Mouse (Mus musculus) forebrain, postnatal 0 days (tissue): ENCODE data around the gene Uvssa. TPM values are rescaled to one million over a fixed set of nuclear protein-coding genes. Genes with fewer than 3 reads are reported as not detected.

Source experiments
- ATAC-seq: fragments of 200-750 bp; cut with Nextera tagmentation; 2 replicates; pipeline ENCODE4 v1.8.0; 2017; ENCODE audit warnings: mild to moderate bottlenecking, moderate library complexity
- DNase-seq: peaks from one replicate; pipeline ENCODE4 v3.0.0-alpha.2; 2015
- H3K27ac ChIP-seq: fragments of 300-500 bp; sonication (generic); 2 replicates; pipeline ENCODE4 v1.5.1; 2014; ENCODE audit warnings: low read depth, mild to moderate bottlenecking, antibody characterized with exemption, low read length, moderate library complexity, mixed read lengths
- H3K27me3 ChIP-seq: fragments of 300-500 bp; sonication (generic); 2 replicates; pipeline ENCODE4 v1.6.1; 2014; ENCODE audit warnings: mild to moderate bottlenecking, low read length, mixed read lengths; ENCODE audit not compliant: insufficient read depth
- H3K36me3 ChIP-seq: fragments of 300-500 bp; sonication (generic); 2 replicates; pipeline ENCODE4 v1.6.1; 2014; ENCODE audit warnings: mild to moderate bottlenecking, moderate library complexity; ENCODE audit not compliant: insufficient read depth
- H3K4me1 ChIP-seq: fragments of 300-500 bp; sonication (generic); 2 replicates; pipeline ENCODE4 v1.6.1; 2014; ENCODE audit warnings: antibody characterized with exemption; ENCODE audit not compliant: insufficient read depth
- H3K4me2 ChIP-seq: fragments of 300-500 bp; sonication (generic); 2 replicates; pipeline ENCODE4 v1.6.1; 2014; ENCODE audit warnings: low read depth, mild to moderate bottlenecking, moderate library complexity
- H3K4me3 ChIP-seq: fragments of 300-500 bp; sonication (generic); 2 replicates; pipeline ENCODE4 v1.5.1; 2014; ENCODE audit warnings: low read depth, low read length, mixed read lengths
- H3K9ac ChIP-seq: fragments of 300-500 bp; sonication (generic); 2 replicates; pipeline ENCODE4 v1.6.1; 2014; ENCODE audit warnings: mild to moderate bottlenecking
- H3K9me3 ChIP-seq: fragments of 300-500 bp; sonication (generic); 2 replicates; pipeline ENCODE4 v1.6.1; 2016; ENCODE audit warnings: low read length
- CTCF ChIP-seq: sonication (generic); IDR thresholded peaks from 2 replicates; pipeline ENCODE4 v1.5.1; 2016; ENCODE audit warnings: antibody characterized with exemption, control low read depth, low read depth
- WGBS: fragments of 180-500 bp; shearing (Covaris S2); extraction: QIAGEN DNeasy Blood & Tissue Kit; methylation state at CpG from one replicate; pipeline ENCODE4 v1.1.7; 2014; 5-methylcytosine and 5-hydroxymethylcytosine counted together
- polyA plus RNA-seq: library from polyadenylated mRNA; unstranded; fragments of >200 nt; fragmentation: Nextera tagmentation; extraction: Ambion mirVana; gene quantifications from 2 replicates; pipeline ENCODE4 v1.2.1, GENCODE M21; 2015
- total RNA-seq: library from RNA; depleted of rRNA; stranded (reverse); fragments of >200 nt; gene quantifications from 2 replicates; pipeline ENCODE4 v1.2.3, GENCODE M21; 2014; rRNA removed

The Uvssa gene
- total and polyA plus RNA-seq, 2 experiments from 2014 or later: 6.0 to 12.1 TPM

GRCm38 (mm10) chr5:33442927-33443710 is 64.8 kb downstream of the Uvssa start:
- Histone ChIP-seq H3K4me1 (0 out of 2 replicates have a peak, but pooled peaks cover 3% of the 10 kb centered on the region), H3K4me3 (peak overlapping the region; percentile 43), H3K9ac (peak overlapping the region; percentile 39), H3K27ac (no peak overlapping the region), H3K36me3 (no peaks in the 10 kb centered on the region), H3K9me3 (no peaks in the 10 kb centered on the region), H3K4me2 (peak overlapping the region; percentile 79), H3K27me3 (peaks cover 60% of the 10 kb centered on the region)
- WGBS: 4% methylated on average over 56 of the region's 56 CpGs
- TF ChIP-seq CTCF: peak; percentile 90
- DNase-seq: peak; percentile 69
- peak; percentile 55; the same call in 1 of the 2 replicates for ATAC-seq

- no peak overlapping the region for H3K27ac ChIP-seq
- no peak overlapping the region for H3K9ac ChIP-seq
- H3K27me3 ChIP-seq: peaks cover 57% of the 10 kb centered on the region
- ATAC-seq (no peak), DNase-seq (no peak)
- H3K4me3 ChIP-seq: no peak overlapping the region
- TF ChIP-seq CTCF: no peak
- H3K4me2 ChIP-seq: no peak overlapping the region
- no peaks in the 10 kb centered on the region for H3K9me3 ChIP-seq
- 50% methylated on average over 9 of the region's 9 CpGs for WGBS
- H3K36me3 ChIP-seq: no peaks in the 10 kb centered on the region
- 0 out of 2 replicates have a peak, but pooled peaks cover 3% of the 10 kb centered on the region for H3K4me1 ChIP-seq
Measured at GRCm38 (mm10) chr5:33443794-33444193, 65.4 kb downstream of the Uvssa start.

DNA sequence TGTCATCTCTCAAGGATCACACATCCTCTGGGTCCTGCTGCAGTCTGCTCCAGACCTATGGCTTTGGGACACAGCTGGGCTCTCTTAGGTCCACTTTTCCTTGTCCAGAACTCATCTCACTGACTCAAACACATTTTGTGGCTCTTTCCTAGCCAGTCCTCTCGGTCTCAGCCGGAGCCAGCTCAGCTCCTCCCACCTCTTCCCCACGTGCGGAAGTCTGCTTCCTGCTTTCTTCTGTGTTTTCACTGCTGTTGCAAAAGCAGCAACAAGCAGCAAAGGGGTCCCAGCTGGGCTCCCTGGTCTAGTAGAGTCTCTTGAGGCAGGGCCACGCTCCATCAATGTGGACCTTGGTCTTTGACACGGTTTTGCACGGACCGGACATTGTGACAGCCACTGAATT is 77.4 kb downstream of the Uvssa start:
- WGBS: 71% methylated on average over 8 of the region's 8 CpGs
- Histone ChIP-seq H3K27ac (no peak overlapping the region), H3K4me1 (no peaks in the 10 kb centered on the region), H3K36me3 (no peaks in the 10 kb centered on the region), H3K9me3 (no peaks in the 10 kb centered on the region), H3K4me2 (no peak overlapping the region), H3K9ac (no peak overlapping the region), H3K27me3 (no peaks in the 10 kb centered on the region; the same call in 1 of the 2 replicates), H3K4me3 (no peak overlapping the region)
- TF ChIP-seq CTCF: no peak
- DNase-seq (no peak), ATAC-seq (no peak)

GRCm38 (mm10) chr5:33458132-33458622 is 79.8 kb downstream of the Uvssa start:
- Histone ChIP-seq H3K36me3 (no peaks in the 10 kb centered on the region), H3K27ac (no peak overlapping the region), H3K4me1 (no peaks in the 10 kb centered on the region), H3K27me3 (no peaks in the 10 kb centered on the region; the same call in none of the 2 replicates), H3K4me3 (no peak overlapping the region), H3K9me3 (no peaks in the 10 kb centered on the region), H3K9ac (no peak overlapping the region), H3K4me2 (no peak overlapping the region)
- DNase-seq: no peak
- TF ChIP-seq CTCF: no peak
- 34% methylated on average over 3 of the region's 3 CpGs for WGBS
- peak; percentile 20; the same call in 1 of the 2 replicates for ATAC-seq

- Histone ChIP-seq H3K4me2 (no peak overlapping the region), H3K27ac (no peak overlapping the region), H3K27me3 (no peaks in the 10 kb centered on the region; the same call in none of the 2 replicates), H3K4me1 (no peaks in the 10 kb centered on the region), H3K9me3 (no peaks in the 10 kb centered on the region), H3K9ac (no peak overlapping the region), H3K36me3 (no peaks in the 10 kb centered on the region), H3K4me3 (no peak overlapping the region)
- no peak for TF ChIP-seq CTCF
- 73% methylated on average over 2 of the region's 2 CpGs for WGBS
- no peak for DNase-seq
- ATAC-seq: no peak
Measured at GRCm38 (mm10) chr5:33459111-33459510, 80.8 kb downstream of the Uvssa start.

GRCm38 (mm10) chr5:33464390-33464789 is 86.0 kb downstream of the Uvssa start:
- H3K27me3 ChIP-seq: no peaks in the 10 kb centered on the region; the same call in 1 of the 2 replicates
- H3K4me1 ChIP-seq: no peaks in the 10 kb centered on the region
- no peak overlapping the region for H3K9ac ChIP-seq
- no peak for TF ChIP-seq CTCF
- 68% methylated on average over 7 of the region's 7 CpGs for WGBS
- no peaks in the 10 kb centered on the region for H3K9me3 ChIP-seq
- no peaks in the 10 kb centered on the region for H3K36me3 ChIP-seq
- no peak overlapping the region for H3K4me3 ChIP-seq
- H3K4me2 ChIP-seq: no peak overlapping the region
- no peak overlapping the region for H3K27ac ChIP-seq
- no peak for ATAC-seq
- DNase-seq: no peak

DNA sequence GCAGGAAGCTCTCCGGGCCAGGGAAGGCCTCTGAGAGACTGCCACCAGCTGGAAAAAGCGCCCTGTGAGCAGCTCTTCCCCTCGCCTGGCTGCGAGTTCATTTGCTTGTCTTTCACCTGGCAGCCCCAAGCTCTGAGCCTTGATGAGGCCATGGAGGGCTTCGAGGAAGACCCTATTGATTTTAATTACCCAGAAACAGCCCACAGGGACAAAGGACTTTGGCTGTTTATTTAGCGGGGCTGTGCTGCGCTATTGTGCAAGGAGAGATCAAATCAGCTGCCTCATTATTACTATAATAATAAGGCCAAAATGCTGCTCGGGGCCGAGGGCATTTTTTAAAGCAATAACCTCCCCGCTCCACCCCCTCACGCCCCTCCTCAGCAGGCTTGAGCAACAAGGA is 87.1 kb downstream of the Uvssa start:
- ATAC-seq: no peak

More for the DNA sequence above, 87.1 kb downstream of the Uvssa start:
- H3K4me1 ChIP-seq: no peaks in the 10 kb centered on the region
- no peak for DNase-seq
- H3K9ac ChIP-seq: no peak overlapping the region
- no peak for TF ChIP-seq CTCF
- 12% methylated on average over 11 of the region's 11 CpGs for WGBS
- no peak overlapping the region for H3K4me2 ChIP-seq
- H3K4me3 ChIP-seq: no peak overlapping the region
- no peaks in the 10 kb centered on the region for H3K9me3 ChIP-seq
- no peaks in the 10 kb centered on the region; the same call in 1 of the 2 replicates for H3K27me3 ChIP-seq
- no peak overlapping the region for H3K27ac ChIP-seq
- no peaks in the 10 kb centered on the region for H3K36me3 ChIP-seq

Other genes starting within 250 kb of the Uvssa start
- 4.3 and 5.1 TPM in 2 replicates for gene Spon2, start 160.1 kb upstream of the Uvssa start, total RNA-seq
- gene Spon2, start 160.1 kb upstream of the Uvssa start, polyA plus RNA-seq: 2.3 and 2.5 TPM in 2 replicates
- gene Ctbp1, start 103.6 kb upstream of the Uvssa start, total RNA-seq: 417 and 478 TPM in 2 replicates
- gene Ctbp1, start 103.6 kb upstream of the Uvssa start, polyA plus RNA-seq: 350 and 388 TPM in 2 replicates
- 119 and 124 TPM in 2 replicates for gene Maea, start 43.0 kb upstream of the Uvssa start, total RNA-seq
- 90.2 and 101 TPM in 2 replicates for gene Maea, start 43.0 kb upstream of the Uvssa start, polyA plus RNA-seq
- gene Nkx1-1, start 55.4 kb downstream of the Uvssa start, total RNA-seq: not detected in 2 replicates
- gene Nkx1-1, start 55.4 kb downstream of the Uvssa start, polyA plus RNA-seq: not detected in 2 replicates